Mouse (Mus musculus) left cerebral cortex, postnatal 14 days (tissue): ENCODE data around the gene Eif3c. TPM values are rescaled to one million over a fixed set of nuclear protein-coding genes. Genes with fewer than 3 reads are reported as not detected.
A peak's percentile ranks its signal among the peaks of the same experiment; 100 is the strongest.

Source experiments
- DNase-seq, 2 experiments: peaks; one replicate each; pipeline ENCODE4 v3.0.0; 2021 to 2022; ENCODE audit warnings: low spot score in 2 of 2, mixed read lengths in 1 of 2
- intact Hi-C: fragments of 180-260 bp; cut with DNase I; formaldehyde crosslinking; loops from one replicate; pipeline ENCODE4 v1.15.1; 2025
- microRNA-seq, 2 experiments: library from miRNA; unstranded; fragments of <30 nt; microRNA quantifications; one replicate each; pipeline ENCODE4 v1.2.0; 2022
- total RNA-seq, 2 experiments: library from RNA; stranded (reverse); gene quantifications; 2 replicates each; pipeline ENCODE4 v1.2.3; 2021

The Eif3c gene
- total RNA-seq, 2 experiments from 2014 or later: 182 to 186 TPM

DNA sequence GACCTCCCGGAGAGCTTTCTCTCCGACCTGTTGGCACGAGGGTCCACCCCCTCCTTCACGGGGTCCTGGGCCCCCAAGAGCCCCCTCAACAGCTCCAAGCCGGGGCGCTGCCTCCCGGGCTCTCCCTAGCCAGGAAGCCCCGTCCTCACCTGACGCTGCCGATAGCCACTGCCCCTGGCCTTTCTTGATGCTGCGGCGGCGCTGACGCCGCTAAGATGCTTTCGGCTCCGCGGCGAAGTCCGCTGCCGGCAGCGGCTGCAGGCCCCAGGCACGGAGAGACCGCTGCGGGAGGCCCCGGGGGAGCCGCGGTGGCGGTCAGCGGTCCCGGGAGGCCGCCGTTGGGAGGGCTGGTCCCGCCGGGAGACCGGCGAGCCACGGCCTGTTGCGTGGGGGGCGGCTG, 63.5 kb downstream of the Eif3c start:
- no peak for DNase-seq
- intact Hi-C loops: loop anchor here (1.0 to 2.0 kb wide), 2 partner anchors 16 to 27 kb away; partner anchors contain the start of genes Sh2b1 and Tufm

DNA sequence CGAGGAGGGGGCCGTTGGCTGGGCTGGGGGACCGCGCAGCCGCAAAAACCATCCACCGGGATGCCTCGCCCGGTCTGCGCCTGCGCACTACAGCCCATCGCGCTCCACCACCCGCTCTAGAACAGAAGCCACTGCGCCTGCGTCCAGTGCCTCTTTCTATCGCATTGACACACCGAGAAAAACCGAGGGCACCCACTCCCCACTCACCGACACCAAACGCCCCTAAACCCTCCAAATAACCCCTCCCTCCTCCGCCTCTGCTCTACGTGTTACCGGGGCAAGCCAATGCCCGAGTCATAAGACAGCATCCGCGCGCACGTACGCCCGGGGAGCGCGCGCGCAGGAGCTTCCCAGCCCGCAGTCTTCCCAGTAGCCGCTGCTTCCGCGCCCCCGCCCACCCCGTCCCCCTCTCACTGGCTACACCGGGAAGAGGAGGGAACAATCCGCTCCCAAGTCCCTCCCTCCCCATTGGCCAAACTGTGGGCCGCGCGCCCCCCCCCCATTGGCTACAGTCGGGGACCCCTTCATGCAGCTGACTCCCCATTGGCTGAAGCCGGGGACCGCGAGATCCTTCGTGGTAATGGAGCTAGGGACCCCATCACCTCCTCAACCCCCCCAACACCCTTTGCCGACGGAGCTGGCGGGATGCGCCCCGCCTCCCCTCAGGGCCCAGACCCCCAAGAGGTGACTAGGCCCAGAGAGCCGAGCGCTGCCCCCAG, 64.0 kb downstream of the Eif3c start:
- intact Hi-C loops: loop anchor here (1.0 to 2.0 kb wide), 2 partner anchors 15 to 27 kb away; partner anchors contain the start of genes Sh2b1 and Tufm
- DNase-seq: peak; percentile 92 to 97

DNA sequence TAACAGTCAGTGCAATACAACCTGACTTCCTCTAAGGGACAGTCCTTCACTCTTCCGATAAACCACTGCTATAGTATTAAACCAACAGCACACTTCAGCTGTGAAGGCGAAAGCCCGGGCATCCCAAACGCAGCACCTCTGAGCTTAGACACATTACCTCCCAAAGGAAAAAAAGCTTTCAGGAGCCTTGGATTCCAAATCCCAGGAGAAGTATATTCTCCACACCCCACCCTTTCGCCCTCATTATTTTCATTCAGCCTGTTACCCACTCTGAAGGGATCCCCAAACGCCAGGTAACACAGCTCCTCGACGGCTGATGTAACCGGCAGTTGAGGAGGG, 64.6 kb downstream of the Eif3c start:
- no peak for DNase-seq
- intact Hi-C loops: loop anchor here (1.0 to 2.0 kb wide), 2 partner anchors 15 to 26 kb away; partner anchors contain the start of genes Sh2b1 and Tufm

DNA sequence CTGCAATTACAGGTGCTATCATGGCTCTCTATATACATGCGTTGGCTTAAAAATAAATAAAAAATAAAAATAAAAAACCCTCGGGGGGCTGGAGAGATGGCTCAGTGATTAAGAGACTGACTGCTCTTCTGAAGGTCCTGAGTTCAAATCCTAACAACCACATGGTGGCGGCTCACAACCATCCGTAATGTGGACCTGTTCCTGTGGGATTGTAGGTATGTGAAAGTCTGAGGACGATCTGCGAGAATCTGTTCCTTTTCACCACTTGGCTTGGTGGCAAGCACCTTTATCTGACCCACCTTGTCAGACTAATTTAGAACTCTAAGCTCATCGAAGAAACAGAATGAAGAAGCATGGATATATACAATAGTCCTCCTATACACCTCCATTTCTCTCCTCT, 66.8 kb downstream of the Eif3c start:
- DNase-seq: no peak
- intact Hi-C loops: no loop called here

DNA sequence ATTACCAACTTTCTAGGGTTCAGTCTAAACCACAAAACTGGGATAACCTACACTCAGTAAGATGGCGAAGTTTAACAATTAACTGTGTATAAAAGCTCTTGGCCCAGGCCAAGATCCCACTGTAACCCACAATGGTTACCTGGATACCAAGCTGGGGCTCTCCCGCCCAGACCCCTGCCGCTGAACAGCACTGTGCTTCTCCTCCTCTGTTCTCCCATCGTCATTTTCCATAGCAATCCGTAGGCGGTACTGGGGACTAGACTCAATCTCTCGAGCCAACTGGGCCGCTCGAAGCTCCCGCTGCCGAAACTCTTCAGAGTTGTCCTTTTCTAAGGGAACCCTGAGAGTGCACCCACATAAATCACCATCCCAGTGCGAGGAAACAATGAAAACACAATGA, 68.2 kb downstream of the Eif3c start:
- intact Hi-C loops: no loop called here
- DNase-seq: no peak

DNA sequence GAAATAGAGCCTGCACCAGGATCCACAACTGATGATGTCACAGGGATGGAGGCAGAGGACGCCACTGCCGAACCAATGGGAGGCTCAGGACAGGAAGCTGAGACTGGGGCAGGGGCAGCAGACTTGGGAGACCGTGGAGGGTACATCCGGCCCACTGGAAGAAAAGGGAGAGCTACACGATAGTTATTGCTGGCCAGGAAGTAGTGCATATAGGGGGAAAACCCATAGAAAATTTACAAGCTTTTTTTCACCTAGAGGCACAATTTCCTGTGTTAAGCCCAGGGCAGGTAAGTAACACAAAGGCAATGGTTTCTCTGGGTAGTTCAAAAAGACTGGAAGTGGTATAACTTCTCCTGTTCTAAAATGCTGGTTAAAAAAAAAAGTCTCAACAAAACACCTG, 69.7 kb downstream of the Eif3c start:
- DNase-seq: no peak
- intact Hi-C loops: no loop called here

Small RNA genes lying within 50 kb of the gene (microRNA-seq; reads per million reads assigned to microRNA genes)
- gene Mir7059: 15.8 to 16.1 reads per million in 2 experiments

Other genes starting within 250 kb of the Eif3c start
- under 1 TPM; 0.30 to 0.33 TPM for gene Lat, start 196.8 kb downstream of the Eif3c start, total RNA-seq
- 10 to 100 TPM; 83.2 to 86.3 TPM for gene Spns1, start 189.0 kb downstream of the Eif3c start, total RNA-seq
- gene Nfatc2ip, start 169.7 kb downstream of the Eif3c start, total RNA-seq: 1 to 10 TPM; 5.1 to 7.4 TPM
- not detected for gene Cd19, start 151.5 kb downstream of the Eif3c start, total RNA-seq
- gene Rabep2, start 137.7 kb downstream of the Eif3c start, total RNA-seq: 10 to 100 TPM; 11.4 to 12.6 TPM
- under 1 TPM in 1 of 2 experiments, not detected in 1; 0.21 TPM for gene Atp2a1, start 103.3 kb downstream of the Eif3c start, total RNA-seq
- gene Sh2b1, start 91.0 kb downstream of the Eif3c start, total RNA-seq: 10 to 100 TPM; 68.4 to 75.0 TPM
- gene Tufm, start 79.0 kb downstream of the Eif3c start, total RNA-seq: 10 to 100 TPM; 81.4 to 87.8 TPM
- 100 to 1,000 TPM; 116 to 119 TPM for gene Atxn2l, start 63.0 kb downstream of the Eif3c start, total RNA-seq
- under 1 TPM; 0.26 to 0.32 TPM for gene Apobr, start 18.5 kb upstream of the Eif3c start, total RNA-seq
- 10 to 100 TPM; 20.4 to 21.5 TPM for gene Cln3, start 19.4 kb upstream of the Eif3c start, total RNA-seq
- gene Il27, start 28.5 kb upstream of the Eif3c start, total RNA-seq: not detected
- gene Nupr1, start 64.5 kb upstream of the Eif3c start, total RNA-seq: 10 to 100 TPM; 11.5 to 15.9 TPM
- gene Sgf29, start 82.9 kb upstream of the Eif3c start, total RNA-seq: 10 to 100 TPM; 32.0 to 33.8 TPM
- 10 to 100 TPM in 1 of 2 experiments, 1 to 10 TPM in 1; 6.7 to 12.7 TPM for gene Sult1a1, start 110.0 kb upstream of the Eif3c start, total RNA-seq
- gene Bola2, start 129.0 kb upstream of the Eif3c start, total RNA-seq: 100 to 1,000 TPM; 108 to 113 TPM
- 10 to 100 TPM; 13.6 to 15.9 TPM for gene Slx1b, start 129.4 kb upstream of the Eif3c start, total RNA-seq
- 100 to 1,000 TPM; 173 to 185 TPM for gene Coro1a, start 141.4 kb upstream of the Eif3c start, total RNA-seq
- gene Mapk3, start 193.2 kb upstream of the Eif3c start, total RNA-seq: 100 to 1,000 TPM; 209 to 214 TPM
- gene Gdpd3, start 199.9 kb upstream of the Eif3c start, total RNA-seq: 1 to 10 TPM; 2.0 to 2.5 TPM
- gene Ypel3, start 210.5 kb upstream of the Eif3c start, total RNA-seq: 100 to 1,000 TPM; 247 to 269 TPM
- under 1 TPM; 0.51 to 0.92 TPM for gene Tbx6, start 215.1 kb upstream of the Eif3c start, total RNA-seq
- 10 to 100 TPM; 48.9 to 49.6 TPM for gene Ppp4c, start 226.1 kb upstream of the Eif3c start, total RNA-seq
- gene Fam57b, start 231.3 kb upstream of the Eif3c start, total RNA-seq: 100 to 1,000 TPM; 117 to 118 TPM